Mouse (Mus musculus) midbrain, embryonic 16.5 days (tissue): ENCODE results near the gene Cacng4. TPM values are rescaled to one million over a fixed set of nuclear protein-coding genes. Genes with fewer than 3 reads are reported as not detected.

Experiments used
- ATAC-seq: fragments of 200-750 bp; cut with Nextera tagmentation; 2 replicates; pipeline ENCODE4 v1.8.0; 2017; ENCODE audit warnings: moderate TSS enrichment
- H3K27ac ChIP-seq: fragments of 300-500 bp; sonication (generic); 2 replicates; pipeline ENCODE4 v1.5.1; 2014; ENCODE audit warnings: mild to moderate bottlenecking, low read length, mixed read lengths
- H3K27me3 ChIP-seq: fragments of 300-500 bp; sonication (generic); 2 replicates; pipeline ENCODE4 v1.6.1; 2014; ENCODE audit warnings: low read depth, low read length, mixed read lengths; ENCODE audit not compliant: control insufficient read depth, insufficient read depth
- H3K36me3 ChIP-seq: fragments of 300-500 bp; sonication (generic); 2 replicates; pipeline ENCODE4 v1.6.1; 2014; ENCODE audit warnings: mild to moderate bottlenecking, low read length, moderate library complexity, mixed read lengths; ENCODE audit not compliant: control insufficient read depth, insufficient read depth
- H3K4me1 ChIP-seq: fragments of 300-500 bp; sonication (generic); 2 replicates; pipeline ENCODE4 v1.6.1; 2014; ENCODE audit warnings: mild to moderate bottlenecking, low read length, mixed read lengths; ENCODE audit not compliant: control insufficient read depth, insufficient read depth
- H3K4me2 ChIP-seq: fragments of 300-500 bp; sonication (generic); 2 replicates; pipeline ENCODE4 v1.6.1; 2014; ENCODE audit warnings: mild to moderate bottlenecking, low read length, mixed read lengths
- H3K4me3 ChIP-seq: fragments of 300-500 bp; sonication (generic); 2 replicates; pipeline ENCODE4 v1.5.1; 2014; ENCODE audit warnings: low read depth, mild to moderate bottlenecking, low read length, moderate library complexity, mixed read lengths
- H3K9ac ChIP-seq: fragments of 300-500 bp; sonication (generic); 2 replicates; pipeline ENCODE4 v1.6.1; 2014; ENCODE audit warnings: low read depth, low read length, mixed read lengths
- H3K9me3 ChIP-seq: fragments of 300-500 bp; sonication (generic); replicated peaks from 2 replicates; pipeline ENCODE4 v1.6.1; 2014; ENCODE audit warnings: mild to moderate bottlenecking, low read length, mixed read lengths; ENCODE audit not compliant: control insufficient read depth, poor library complexity, severe bottlenecking
- WGBS: fragments of 180-500 bp; shearing (Covaris S2); extraction: QIAGEN DNeasy Blood & Tissue Kit; methylation state at CpG from one replicate; pipeline ENCODE4 v1.1.7; 2014; 5-methylcytosine and 5-hydroxymethylcytosine counted together
- polyA plus RNA-seq: library from polyadenylated mRNA; unstranded; fragments of >200 nt; fragmentation: Nextera tagmentation; extraction: Ambion mirVana; gene quantifications from 2 replicates; pipeline ENCODE4 v1.2.1, GENCODE M21; 2015

Cacng4 gene
- 52.0 and 52.1 TPM in 2 replicates for polyA plus RNA-seq

- peak within 1 kb of the TSS; percentile 64 for H3K4me2 ChIP-seq
- under 1% methylated on average over 42 of the region's 73 CpGs for WGBS
- no peaks in the 10 kb centered on the region for H3K27me3 ChIP-seq
- H3K36me3 ChIP-seq, result no peaks in the 10 kb centered on the region
- no peaks in the 10 kb centered on the region for H3K9me3 ChIP-seq
- peak within 1 kb of the TSS; percentile 97 for H3K27ac ChIP-seq
- ATAC-seq, result peak; percentile 55
- H3K9ac ChIP-seq, result peak within 1 kb of the TSS; percentile 93
- H3K4me3 ChIP-seq, result peak within 1 kb of the TSS; percentile 81
- peaks cover 43% of the 10 kb centered on the region for H3K4me1 ChIP-seq
Observed at GRCm38 (mm10) chr11:107794547-107795269, at the start of gene Cacng4. Gene Cacng4 (minus strand): TSS chr11:107794557.

GRCm38 (mm10) chr11:107833351-107834040, 39.1 kb upstream of the Cacng4 start:
- no peaks in the 10 kb centered on the region for H3K4me1 ChIP-seq
- no peaks in the 10 kb centered on the region for H3K27me3 ChIP-seq
- H3K4me3 ChIP-seq, result no peak overlapping the region
- no peaks in the 10 kb centered on the region for H3K36me3 ChIP-seq
- no peaks in the 10 kb centered on the region for H3K9me3 ChIP-seq
- no peak overlapping the region for H3K27ac ChIP-seq
- no peak for ATAC-seq
- H3K4me2 ChIP-seq, result no peak overlapping the region
- H3K9ac ChIP-seq, result no peak overlapping the region
- WGBS, result 63% methylated on average over 7 of the region's 7 CpGs

GRCm38 (mm10) chr11:107817196-107817595, 22.8 kb upstream of the Cacng4 start:
- H3K9me3 ChIP-seq, result no peaks in the 10 kb centered on the region
- no peaks in the 10 kb centered on the region for H3K27me3 ChIP-seq
- H3K4me2 ChIP-seq, result no peak overlapping the region
- WGBS, result 46% methylated on average over 5 of the region's 5 CpGs
- H3K9ac ChIP-seq, result no peak overlapping the region
- no peaks in the 10 kb centered on the region for H3K36me3 ChIP-seq
- ATAC-seq, result no peak
- peaks cover 12% of the 10 kb centered on the region for H3K4me1 ChIP-seq
- no peak overlapping the region for H3K4me3 ChIP-seq
- H3K27ac ChIP-seq, result no peak overlapping the region

- Histone ChIP-seq H3K4me1 (peaks cover 12% of the 10 kb centered on the region), H3K4me3 (peak overlapping the region; percentile 17; the same call in 1 of the 2 replicates), H3K4me2 (peak overlapping the region; percentile 53), H3K27me3 (no peaks in the 10 kb centered on the region), H3K9me3 (no peaks in the 10 kb centered on the region), H3K27ac (peak overlapping the region; percentile 53), H3K36me3 (no peaks in the 10 kb centered on the region), H3K9ac (peak overlapping the region; percentile 39; the same call in 1 of the 2 replicates)
- 12% methylated on average over 21 of the region's 21 CpGs for WGBS
- ATAC-seq, result peak; percentile 73
Observed at GRCm38 (mm10) chr11:107812941-107813648, 18.7 kb upstream of the Cacng4 start.

GRCm38 (mm10) chr11:107812429-107812828, 18.1 kb upstream of the Cacng4 start:
- Histone ChIP-seq H3K27me3 (no peaks in the 10 kb centered on the region), H3K9ac (peak overlapping the region; percentile 39; the same call in 1 of the 2 replicates), H3K9me3 (no peaks in the 10 kb centered on the region), H3K4me1 (peaks cover 18% of the 10 kb centered on the region), H3K36me3 (no peaks in the 10 kb centered on the region), H3K4me3 (no peak overlapping the region), H3K4me2 (peak overlapping the region; percentile 53; the same call in 1 of the 2 replicates), H3K27ac (peak overlapping the region; percentile 53; the same call in 1 of the 2 replicates)
- ATAC-seq, result no peak
- 27% methylated on average over 4 of the region's 4 CpGs for WGBS

- H3K27ac ChIP-seq, result no peak overlapping the region
- no peak overlapping the region for H3K4me3 ChIP-seq
- no peak overlapping the region for H3K4me2 ChIP-seq
- no peak overlapping the region for H3K9ac ChIP-seq
- no peaks in the 10 kb centered on the region for H3K27me3 ChIP-seq
- H3K36me3 ChIP-seq, result no peaks in the 10 kb centered on the region
- WGBS, result 76% methylated on average over 8 of the region's 8 CpGs
- no peaks in the 10 kb centered on the region for H3K9me3 ChIP-seq
- peaks cover 18% of the 10 kb centered on the region for H3K4me1 ChIP-seq
- ATAC-seq, result no peak
Observed at GRCm38 (mm10) chr11:107808508-107808907, 14.2 kb upstream of the Cacng4 start.

- H3K27ac ChIP-seq, result no peak overlapping the region
- WGBS, result 62% methylated on average over 1 of the region's 1 CpGs
Observed at GRCm38 (mm10) chr11:107806058-107806457, 11.7 kb upstream of the Cacng4 start.

GRCm38 (mm10) chr11:107801946-107802345, 7.6 kb upstream of the Cacng4 start:
- ATAC-seq, result no peak

More at GRCm38 (mm10) chr11:107806058-107806457, 11.7 kb upstream of the Cacng4 start:
- Histone ChIP-seq H3K9ac (no peak overlapping the region), H3K9me3 (no peaks in the 10 kb centered on the region), H3K36me3 (no peaks in the 10 kb centered on the region), H3K4me1 (peaks cover 7% of the 10 kb centered on the region), H3K4me3 (no peak overlapping the region), H3K27me3 (no peaks in the 10 kb centered on the region), H3K4me2 (no peak overlapping the region)
- no peak for ATAC-seq

More at GRCm38 (mm10) chr11:107801946-107802345, 7.6 kb upstream of the Cacng4 start:
- Histone ChIP-seq H3K4me2 (no peak overlapping the region), H3K27me3 (no peaks in the 10 kb centered on the region), H3K27ac (no peak overlapping the region), H3K9ac (no peak overlapping the region), H3K4me3 (no peak overlapping the region), H3K36me3 (no peaks in the 10 kb centered on the region), H3K9me3 (no peaks in the 10 kb centered on the region), H3K4me1 (peaks cover 9% of the 10 kb centered on the region)
- 86% methylated on average over 3 of the region's 3 CpGs for WGBS
